Mouse (Mus musculus) left cerebral cortex, postnatal 25 days (tissue): ENCODE measurements around the gene Ddi2. TPM values are rescaled to one million over a fixed set of nuclear protein-coding genes. Genes with fewer than 3 reads are reported as not detected.
"Not testable (repeated sequence)": the region's sequence is repeated elsewhere in the genome, so short reads cannot be mapped to it uniquely, and the experiment has no call there.

Experiments
- DNase-seq, 2 experiments: peaks; one replicate each; pipeline ENCODE4 v3.0.0; 2022; ENCODE audit warnings: low spot score in 2 of 2, mixed read lengths in 1 of 2
- intact Hi-C: fragments of 180-260 bp; cut with DNase I; formaldehyde crosslinking; loops from one replicate; pipeline ENCODE4 v1.15.1; 2025
- total RNA-seq, 2 experiments: library from RNA; stranded (reverse); gene quantifications; 2 replicates each; pipeline ENCODE4 v1.2.3; 2021

The Ddi2 gene
- total RNA-seq: 10 to 100 TPM; 39.8 to 41.1 TPM

DNA sequence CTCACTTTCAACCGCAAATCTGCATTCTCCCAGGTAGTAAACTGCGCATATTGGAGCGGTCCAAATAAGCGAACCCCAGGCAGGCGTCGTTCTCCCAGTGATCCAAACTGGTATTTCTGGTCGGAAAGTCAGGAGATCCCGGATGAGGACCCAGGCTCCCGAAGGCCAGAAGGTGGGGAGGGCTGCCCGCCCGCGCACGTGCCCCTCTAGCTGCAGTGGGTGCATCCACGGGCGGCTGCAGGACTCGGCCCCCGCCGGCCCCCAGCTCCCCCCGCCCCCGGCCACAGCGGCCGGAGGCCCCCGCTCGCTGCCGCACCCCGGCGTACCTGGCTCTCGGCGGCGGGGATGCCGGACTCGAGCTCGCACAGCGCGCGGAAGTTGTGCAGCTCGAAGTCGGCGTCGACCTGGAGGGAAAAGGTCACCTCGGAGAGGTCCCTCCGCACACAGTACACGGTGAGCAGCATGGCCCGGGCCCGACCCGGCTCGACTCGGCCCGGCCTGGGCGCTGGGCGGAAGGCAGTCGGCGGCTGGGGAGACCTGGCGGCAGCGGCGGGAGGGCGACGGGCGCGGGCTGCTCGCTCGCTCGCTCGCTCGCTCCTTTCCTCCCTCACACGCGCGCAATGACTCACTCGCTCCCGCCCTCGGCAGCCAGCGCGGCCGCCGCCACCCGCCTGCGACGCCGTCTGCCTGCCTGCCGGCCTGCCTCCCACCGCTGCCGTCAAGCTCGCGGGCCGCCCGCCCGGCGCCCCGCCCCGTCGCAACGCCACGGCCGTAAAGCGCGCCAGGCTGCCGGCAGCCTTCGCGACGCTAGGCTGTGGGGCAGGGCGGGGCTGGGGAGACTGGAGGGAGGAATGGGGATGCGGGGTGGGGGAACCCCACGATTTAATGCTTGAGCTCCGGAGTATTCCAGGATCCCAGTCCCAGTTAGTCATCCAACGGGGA, at the start of gene Ddi2:
Ddi2 (minus strand) TSS at position 689 of the 942 bp plus-strand sequence.
- intact Hi-C loops: loop anchor here (2.0 kb wide), 1 partner anchor 68 kb away; the partner anchor contains the start of gene Dnajc16
- DNase-seq: peak; percentile 94

DNA sequence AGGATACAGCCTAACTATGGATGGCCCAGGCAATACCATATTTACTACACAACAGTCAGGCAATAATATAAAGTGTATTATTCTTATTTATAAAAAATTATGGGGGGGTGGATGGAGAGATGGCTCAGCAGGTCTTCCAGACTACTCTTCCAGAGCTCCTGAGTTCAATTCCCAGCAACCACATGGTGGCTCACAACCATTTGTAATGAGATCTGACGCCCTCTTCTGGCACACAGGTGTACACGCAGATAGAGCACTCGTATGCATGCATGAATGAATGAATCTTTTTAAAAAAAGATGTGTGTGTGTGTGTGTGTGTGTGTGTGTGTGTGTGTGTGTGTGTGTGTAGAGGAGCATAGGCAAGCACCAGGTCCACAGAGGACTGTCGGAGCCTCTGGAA, 49.8 kb upstream of the Ddi2 start:
- intact Hi-C loops: not testable (repeated sequence)

DNA sequence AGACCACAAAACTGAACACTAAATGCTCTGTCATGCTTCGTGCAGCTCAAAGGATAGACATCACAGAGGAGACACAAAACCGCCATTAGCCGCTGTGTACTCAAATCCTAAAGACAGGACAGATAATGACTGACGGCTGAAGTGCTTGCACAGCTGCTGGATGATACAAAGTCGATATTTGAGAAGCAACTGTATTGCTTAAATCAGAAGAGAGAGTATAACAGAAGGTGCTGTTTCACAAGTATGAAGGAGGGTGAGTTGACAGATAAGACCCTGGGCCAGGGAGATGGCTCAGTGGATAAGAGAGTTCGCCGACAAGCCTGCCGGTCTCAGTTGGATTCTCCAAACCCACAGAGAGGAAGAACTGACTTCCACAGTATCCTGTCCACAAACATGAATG, 48.6 kb upstream of the Ddi2 start:
- DNase-seq: no peak
- intact Hi-C loops: no loop called here

More for the DNA sequence above, 49.8 kb upstream of the Ddi2 start:
- DNase-seq: not testable (repeated sequence)

DNA sequence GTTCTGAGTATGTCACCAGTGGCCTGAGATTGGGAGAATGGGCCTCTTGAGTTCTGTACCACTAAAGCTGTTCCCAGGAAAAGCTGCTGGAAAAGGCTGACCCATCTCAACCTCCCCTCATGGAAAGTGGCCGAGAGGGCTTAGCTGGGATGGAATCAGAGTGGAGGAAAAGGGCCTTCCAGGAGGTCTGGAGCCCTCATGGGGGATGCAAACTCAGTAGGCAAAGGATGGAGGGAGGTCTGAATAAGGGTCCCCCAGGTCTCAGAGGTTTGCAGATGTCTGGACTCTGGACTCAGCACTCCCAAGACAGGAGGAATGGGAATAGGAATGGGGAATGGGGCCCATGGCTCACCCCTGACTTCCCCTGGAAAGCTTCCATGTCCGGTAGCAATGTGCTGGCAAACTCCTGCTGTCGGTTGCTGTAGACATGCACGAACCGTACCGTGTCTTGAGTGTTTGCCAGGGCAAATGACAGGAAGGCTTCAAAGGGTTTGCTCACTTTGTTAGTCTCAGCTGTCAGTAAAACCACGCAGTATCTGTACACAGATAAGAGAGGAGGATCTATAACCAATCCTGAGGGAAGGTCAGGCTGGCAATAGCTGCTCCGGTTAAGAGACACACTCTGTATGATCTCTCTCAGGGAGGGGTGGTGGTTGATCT, 46.4 kb upstream of the Ddi2 start:
- no peak for DNase-seq
- intact Hi-C loops: no loop called here

DNA sequence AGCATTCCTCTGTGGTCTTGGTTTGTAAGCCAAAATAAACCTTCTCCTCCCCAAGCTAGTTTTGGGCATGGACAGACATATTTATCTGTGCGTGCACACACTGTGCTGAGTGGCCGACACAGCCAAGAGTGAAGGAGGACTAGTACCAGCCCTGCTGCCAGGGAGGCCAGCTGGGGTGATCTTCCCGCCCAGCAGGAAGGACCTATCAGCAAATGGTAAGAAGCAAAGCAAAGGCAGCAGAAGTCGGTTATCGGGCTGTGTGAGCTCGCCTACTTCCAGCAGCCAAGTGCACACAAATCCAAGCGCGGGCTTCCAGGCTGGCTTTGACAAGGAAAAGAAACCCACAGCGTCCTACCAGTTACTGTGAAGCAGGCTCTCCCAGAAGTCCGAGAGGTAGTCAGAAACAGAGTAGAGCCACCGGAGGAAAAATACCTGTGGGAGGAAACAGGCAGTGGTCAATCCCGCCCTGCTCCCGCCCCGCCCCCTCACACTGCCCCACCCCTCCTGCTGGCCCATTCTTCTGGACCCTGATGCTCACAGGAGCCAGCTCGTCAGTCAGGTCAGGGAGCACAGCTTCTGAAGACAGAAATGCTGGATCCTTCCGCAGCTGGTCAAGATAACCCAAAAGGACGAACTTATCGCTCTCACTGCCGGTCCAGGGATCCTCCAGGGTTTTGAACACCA, 44.3 kb upstream of the Ddi2 start:
- intact Hi-C loops: no loop called here
- DNase-seq: peak in 1 of 2 experiments; percentile 42

DNA sequence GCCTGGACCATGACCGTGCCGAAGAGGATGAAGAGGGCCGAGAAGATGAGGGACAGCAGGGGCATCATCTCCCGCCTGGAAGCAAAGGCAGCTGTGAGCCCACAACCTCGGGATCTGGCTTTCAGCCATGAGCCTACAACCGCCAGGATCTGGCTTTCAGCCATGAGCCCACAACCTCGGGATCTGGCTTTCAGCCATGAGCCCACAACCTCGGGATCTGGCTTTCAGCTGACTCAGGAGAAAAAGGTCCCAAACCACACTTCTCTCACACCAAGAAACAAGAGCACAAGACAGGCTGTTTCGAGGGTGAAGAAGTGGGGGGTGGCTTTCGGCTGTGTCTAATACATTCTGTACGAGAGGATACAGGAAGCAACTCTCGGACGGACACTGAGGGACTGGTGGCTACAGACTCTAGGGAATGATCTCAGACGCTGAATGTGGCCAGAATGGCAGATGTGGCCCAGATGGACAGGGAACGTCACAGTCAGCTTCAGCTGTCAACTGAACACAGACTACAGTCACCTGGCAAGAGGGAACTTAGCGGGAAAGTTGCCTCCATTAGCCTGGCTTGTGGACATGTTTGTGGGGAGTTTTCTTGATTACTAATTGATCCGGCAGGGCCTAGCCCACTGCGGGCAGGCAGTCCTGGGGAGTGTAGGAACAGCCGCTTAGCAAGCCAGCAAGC, 43.6 kb upstream of the Ddi2 start:
- intact Hi-C loops: no loop called here

DNA sequence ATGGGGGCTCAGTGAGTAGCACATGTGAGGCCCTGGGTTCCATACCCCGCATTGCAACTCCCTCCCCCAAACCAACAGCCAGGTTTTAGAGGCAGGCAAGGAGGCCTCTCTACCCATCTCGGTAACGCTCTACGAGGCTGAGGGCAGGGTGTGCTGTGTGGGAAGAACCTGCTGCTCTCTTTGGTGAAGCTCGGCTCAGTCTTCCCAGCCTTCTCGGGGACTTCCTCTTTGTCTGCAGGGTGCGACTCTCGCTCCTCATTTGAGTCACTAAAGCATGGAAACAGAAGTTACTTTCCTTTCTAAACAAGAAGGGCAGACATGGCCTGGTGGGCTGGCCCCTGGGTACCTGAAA, 43.1 kb upstream of the Ddi2 start:
- peak in 1 of 2 experiments; percentile 19 for DNase-seq
- intact Hi-C loops: no loop called here

More for the DNA sequence above, 43.6 kb upstream of the Ddi2 start:
- DNase-seq: peak in 1 of 2 experiments; percentile 24

DNA sequence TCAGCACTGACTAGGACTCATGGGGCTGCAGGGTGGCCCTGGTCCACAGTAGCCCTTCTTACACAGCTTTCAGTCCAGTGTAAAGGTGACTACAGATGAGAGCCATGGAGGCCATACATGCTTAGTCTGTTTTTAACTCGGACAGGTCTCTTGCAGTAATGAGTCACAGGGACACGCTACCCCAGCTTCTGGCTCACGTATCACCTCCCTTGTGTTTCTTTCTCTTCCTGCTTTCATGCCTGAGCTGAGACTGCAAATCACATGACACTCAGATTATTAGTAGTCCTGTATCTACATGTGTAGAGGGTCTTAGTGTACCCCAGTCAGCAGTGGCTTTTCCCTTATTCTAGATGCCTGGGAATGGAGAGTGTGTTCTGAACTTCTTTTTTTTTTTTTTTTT, 41.8 kb upstream of the Ddi2 start:
- intact Hi-C loops: no loop called here
- no peak for DNase-seq

DNA sequence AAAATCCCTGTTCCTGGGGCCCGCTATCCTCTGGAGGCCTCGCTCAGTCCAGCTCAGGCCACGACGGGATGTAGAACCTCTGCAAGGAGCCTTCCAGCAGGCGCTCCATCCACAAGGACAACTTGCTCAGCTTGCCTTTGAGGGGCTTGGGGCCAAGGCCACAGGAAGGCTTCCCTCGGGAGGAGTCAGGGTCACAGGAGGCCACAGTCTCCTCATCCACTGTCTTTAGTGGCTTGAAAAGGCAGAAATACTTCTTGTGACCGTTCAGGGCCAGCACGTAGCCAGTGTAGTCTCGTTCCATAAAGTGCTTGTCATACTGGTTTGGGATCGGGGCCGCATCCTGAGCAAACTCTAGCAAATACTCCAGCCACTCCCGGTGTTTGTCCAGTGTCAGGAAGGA, 40.3 kb upstream of the Ddi2 start:
- DNase-seq: no peak
- intact Hi-C loops: no loop called here

DNA sequence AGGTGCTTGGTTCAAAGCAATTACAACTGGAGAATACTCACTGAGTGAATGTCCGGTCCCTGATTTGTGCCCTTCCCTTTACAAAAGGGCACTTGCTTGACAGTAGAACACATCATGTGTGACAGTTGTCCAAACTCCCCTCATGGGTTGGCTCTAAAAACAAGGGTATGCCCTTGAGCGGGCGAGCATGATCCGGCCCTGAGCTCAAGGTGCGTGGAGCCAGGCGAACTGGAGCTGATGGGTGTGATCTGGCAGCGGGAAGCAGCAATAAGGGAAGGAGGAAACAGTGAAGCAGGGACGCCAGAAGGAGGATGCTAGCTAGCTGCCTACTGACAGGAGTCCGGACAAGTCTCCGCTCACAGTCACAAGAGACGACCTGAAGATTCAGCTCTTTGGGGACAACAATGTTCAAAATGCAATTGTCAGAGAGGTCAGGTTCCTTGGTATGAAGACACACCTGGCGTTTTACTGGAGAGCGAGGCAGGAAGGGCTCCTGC, 38.9 kb upstream of the Ddi2 start:
- no peak for DNase-seq
- intact Hi-C loops: no loop called here

DNA sequence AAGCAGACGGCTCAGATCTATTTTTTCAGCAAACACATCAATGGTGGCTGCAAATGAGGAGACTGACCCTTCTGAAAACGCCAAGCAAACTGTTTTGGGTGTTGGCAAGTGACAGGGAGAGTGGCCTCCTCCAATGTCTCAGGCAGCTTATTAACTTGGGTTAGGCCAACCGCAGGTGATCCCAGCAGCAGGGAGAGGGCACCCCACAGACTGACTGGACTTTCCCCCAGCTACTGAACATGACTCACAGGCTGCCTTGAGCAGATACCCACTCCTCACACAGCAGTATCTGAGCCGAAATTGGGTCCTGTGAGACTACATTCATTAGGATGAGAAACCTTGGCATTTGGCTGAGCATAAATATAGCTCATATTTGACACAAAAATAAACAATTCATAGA, 37.7 kb upstream of the Ddi2 start:
- no peak for DNase-seq
- intact Hi-C loops: no loop called here

DNA sequence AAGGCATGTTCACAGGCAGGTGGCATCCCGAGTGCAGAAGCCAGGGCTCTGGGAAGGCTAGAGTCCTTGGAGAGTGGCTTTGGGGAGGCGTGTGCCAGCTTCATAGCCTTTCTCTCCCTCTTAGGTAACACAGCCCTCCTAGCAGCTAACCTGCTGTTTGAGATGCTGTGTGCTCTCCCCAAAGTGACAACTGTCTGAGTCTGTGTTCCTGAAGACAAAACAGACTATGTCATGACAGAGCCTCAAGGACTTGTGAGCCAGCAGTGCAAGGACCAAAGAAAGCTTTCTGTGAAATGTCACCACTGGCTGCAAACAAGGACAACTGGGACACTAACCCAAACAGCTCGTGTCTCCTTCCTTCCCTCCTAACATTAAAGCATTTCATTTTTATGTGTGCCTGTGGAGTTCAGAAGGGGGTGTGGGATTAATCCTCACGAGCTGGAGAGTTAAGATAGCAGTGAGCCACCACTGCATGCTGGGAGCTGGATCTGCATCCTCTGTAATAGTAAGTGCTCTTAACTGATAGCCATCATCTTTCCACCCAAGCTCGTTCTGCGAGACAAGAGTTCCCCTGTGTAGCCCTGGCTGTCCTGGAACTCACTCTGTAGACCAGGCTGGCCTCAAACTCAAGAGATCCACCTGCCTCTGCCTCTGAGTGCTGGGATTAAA, 35.8 kb upstream of the Ddi2 start:
- intact Hi-C loops: no loop called here
- DNase-seq: no peak

DNA sequence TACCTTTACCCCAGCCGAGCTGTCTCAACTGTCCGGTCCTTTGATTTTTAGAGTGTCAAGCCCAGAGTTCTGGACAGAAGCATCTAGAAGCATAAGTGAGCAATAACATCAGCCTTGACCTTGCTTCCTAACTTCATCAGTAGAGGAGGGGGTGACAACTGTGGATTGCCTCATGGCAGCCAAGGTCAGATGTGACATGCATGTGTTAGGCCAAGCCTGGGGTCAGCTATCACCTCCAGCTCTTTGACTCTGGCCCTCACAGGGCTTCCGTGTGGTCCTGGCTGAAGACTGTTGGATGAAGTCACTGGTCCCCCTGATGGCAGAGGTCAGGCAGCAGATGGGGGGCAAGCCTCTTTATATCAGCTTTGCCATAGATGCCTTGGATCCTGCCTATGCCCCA, 33.9 kb upstream of the Ddi2 start:
- DNase-seq: no peak
- intact Hi-C loops: no loop called here

DNA sequence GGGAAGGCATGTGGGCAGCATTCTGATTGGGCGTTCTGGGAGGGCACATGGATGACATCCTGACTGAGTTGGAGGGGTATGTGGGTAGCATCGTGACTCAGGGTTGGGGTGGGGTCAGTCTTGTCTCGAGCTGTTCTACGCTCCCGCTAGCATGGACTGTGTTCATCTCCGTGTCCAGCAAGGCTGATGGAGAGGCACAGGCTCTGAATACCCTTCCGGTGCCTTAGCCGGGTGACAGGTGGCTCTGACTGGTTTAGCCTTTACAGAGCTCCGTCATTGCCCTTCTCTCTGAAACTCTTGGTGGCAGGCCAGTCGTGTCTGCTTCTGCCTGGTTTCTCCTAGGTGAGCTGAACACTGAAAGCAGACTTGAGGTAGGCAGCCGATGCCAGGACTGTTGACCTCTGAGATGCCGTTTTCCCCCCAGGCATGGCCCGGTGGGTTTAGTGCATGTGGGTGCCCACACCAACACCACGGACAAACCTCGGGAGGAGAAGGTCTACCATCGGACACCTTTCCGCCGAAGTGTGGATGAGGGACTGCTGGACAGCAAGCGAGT, 32.2 kb upstream of the Ddi2 start:
- no peak for DNase-seq
- intact Hi-C loops: no loop called here

DNA sequence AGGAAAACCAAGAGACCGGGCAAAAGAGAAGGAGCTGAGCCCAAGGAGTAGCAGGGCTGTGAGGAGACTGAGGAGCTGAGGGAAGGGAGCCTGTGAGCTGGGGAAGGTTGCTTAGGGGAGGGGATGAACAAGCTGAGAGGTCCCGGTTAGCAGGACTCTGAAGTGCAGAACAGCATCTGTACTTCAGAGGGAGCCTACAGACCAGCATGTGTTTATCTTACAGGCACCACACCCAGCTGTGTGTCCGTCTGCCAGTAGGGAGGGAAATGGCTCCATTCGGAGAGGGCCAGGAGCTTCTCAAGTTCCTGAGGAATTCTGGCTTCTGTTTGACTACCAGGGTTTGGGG, 28.8 kb upstream of the Ddi2 start:
- DNase-seq: no peak
- intact Hi-C loops: no loop called here

DNA sequence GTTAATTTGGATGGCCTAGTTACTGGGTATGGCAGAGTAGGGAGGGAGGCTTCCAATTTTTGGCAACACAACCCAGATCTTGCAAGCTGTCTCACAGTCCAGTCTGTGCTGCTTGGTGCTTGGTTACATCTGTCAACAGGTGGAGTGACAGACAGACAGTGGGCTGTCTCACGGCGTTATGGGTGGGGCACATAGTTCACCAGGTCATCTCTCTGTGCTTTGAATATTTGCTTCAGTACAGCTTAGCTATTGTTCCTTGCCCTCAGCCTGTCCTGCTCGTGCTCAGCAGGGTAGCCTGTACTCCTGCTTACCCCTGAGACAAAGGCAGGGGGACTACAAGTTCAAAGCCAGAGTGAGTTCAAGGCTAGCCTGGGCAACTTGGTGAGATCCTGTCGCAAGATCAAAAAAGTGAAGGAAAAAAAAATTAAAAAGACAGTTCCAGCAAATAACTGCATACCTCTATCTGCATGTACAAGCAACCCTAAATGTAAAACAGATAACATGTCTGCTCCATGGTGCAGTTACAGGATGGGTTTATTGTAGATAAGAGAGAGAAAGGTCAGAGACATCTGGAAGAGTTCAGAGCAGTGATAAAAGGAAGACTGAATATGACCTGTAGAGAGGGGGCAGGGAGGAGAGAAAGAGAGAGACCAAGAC, 28.3 kb upstream of the Ddi2 start:
- intact Hi-C loops: no loop called here
- DNase-seq: no peak

DNA sequence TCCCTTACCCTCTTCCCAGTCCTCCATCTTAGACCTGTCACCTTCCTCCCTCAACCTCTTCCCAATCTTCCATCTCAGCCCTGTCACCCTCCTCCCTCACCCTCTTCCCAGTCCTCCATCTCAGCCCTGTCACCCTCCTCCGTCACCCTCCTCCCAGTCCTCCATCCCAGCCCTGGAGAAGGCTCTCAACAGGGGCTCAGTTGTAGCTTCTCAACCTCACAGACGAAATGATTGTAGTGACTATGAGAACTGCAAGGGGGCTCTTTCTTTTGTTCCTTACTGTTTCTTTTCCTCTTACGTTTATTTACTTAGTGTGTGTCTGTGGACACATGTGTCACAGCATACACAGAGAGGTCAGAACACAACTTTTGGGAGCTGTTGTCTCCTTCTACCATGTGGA, 27.6 kb upstream of the Ddi2 start:
- intact Hi-C loops: no loop called here

DNA sequence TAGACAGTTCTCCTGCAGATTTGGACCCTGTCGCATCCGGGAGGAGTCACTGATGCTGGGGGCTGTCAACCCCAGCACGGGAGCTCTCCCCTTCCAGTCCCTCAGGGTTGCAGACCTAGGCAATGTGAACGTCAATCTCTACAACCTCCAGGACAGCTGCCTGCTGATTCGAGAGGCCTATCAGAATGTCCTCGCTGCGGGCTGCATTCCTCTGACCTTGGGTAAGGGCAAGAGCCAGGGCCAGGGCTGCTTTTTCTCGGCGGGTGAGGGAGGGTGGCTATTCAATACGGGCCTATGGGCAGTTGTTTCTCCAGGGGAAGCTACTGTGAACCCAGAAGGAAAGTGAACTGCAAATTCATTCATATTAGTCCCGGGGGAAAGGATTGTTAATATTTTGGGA, 26.3 kb upstream of the Ddi2 start:
- intact Hi-C loops: no loop called here
- DNase-seq: no peak

More for the DNA sequence above, 27.6 kb upstream of the Ddi2 start:
- DNase-seq: no peak
